In the genomic region with DNA sequence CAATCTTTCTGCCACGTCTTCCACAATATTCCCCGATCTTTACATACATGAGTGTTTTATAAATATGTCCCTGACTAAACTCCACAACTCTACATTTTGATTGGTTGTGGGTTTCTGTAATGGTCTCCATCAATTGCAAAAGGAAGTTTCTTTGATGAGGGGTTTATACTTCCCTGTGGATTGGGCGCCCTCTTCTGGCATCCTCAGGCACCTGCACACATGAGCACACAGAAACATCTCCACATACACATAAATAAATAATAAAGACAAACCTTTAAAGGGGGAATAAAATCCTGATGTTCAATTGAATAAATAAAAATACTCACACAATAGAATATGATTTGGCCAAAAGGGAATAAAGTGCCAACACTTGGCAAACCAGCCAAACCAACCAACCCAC, we compare ENCODE assay signal across 11 mouse cellular contexts.
DNase-seq lines count a peak whose midpoint lies in the region; ATAC-seq and TF ChIP-seq lines count a peak whose summit lies in the region.
"Had no signal": no experiment of that assay in that cellular context is flagged by ENCODE, and none has a peak within 500 bp of the region (broad histone marks: within the 10 kb centered on the region; RNA-seq: fewer than 3 reads in every experiment).

No protein-coding gene starts in this region.

- no peaks in the 10 kb centered on the region for H3K27me3 ChIP-seq in heart, adult 2 months (ENCODE audit: control insufficient read depth, insufficient read depth, low read length)
- H3K27me3 ChIP-seq in heart, embryonic 12.5 days (replicated peaks): no peaks in the 10 kb centered on the region
- no peaks in the 10 kb centered on the region for H3K27me3 ChIP-seq in midbrain, embryonic 14.5 days (ENCODE audit: control insufficient read depth, insufficient read depth, low read length)
- H3K27me3 ChIP-seq in midbrain, embryonic 16.5 days (ENCODE audit: control insufficient read depth, insufficient read depth, low read depth, low read length): no peaks in the 10 kb centered on the region
- H3K27me3 ChIP-seq in MEL (ENCODE audit: control insufficient read depth in 1 of 2, insufficient read depth in 2 of 2, low read length in 2 of 2): no peaks in the 10 kb centered on the region
- H3K27me3 ChIP-seq: lung, embryonic 15.5 days had no signal

- 89% methylated on average over 3 of the region's 3 CpGs for WGBS in heart, adult 2 months
- 75% methylated on average over 3 of the region's 3 CpGs for WGBS in heart, embryonic 12.5 days
- 73% methylated on average over 3 of the region's 3 CpGs for WGBS in midbrain, embryonic 14.5 days
- 78% methylated on average over 3 of the region's 3 CpGs for WGBS in midbrain, embryonic 16.5 days

- 0 out of 2 replicates have a peak, but pooled peaks cover 3% of the 10 kb centered on the region for H3K4me1 ChIP-seq in heart, adult 2 months (ENCODE audit: control insufficient read depth, insufficient read depth, low read length)
- H3K4me1 ChIP-seq in heart, embryonic 12.5 days (replicated peaks): 0 out of 2 replicates have a peak, but pooled peaks cover 11% of the 10 kb centered on the region
- H3K4me1 ChIP-seq in midbrain, embryonic 14.5 days (ENCODE audit: control insufficient read depth, insufficient read depth, low read length): no peaks in the 10 kb centered on the region
- no peaks in the 10 kb centered on the region for H3K4me1 ChIP-seq in midbrain, embryonic 16.5 days (ENCODE audit: control insufficient read depth, insufficient read depth, low read length)
- no peaks in the 10 kb centered on the region for H3K4me1 ChIP-seq in MEL (ENCODE audit: control insufficient read depth in 1 of 2, insufficient read depth in 2 of 2, low read length in 2 of 2)

- ATAC-seq in heart, embryonic 12.5 days (ENCODE audit: insufficient number of reproducible peaks, low FRiP score): no peak
- ATAC-seq in midbrain, embryonic 14.5 days (ENCODE audit: low FRiP score, low TSS enrichment): no peak
- ATAC-seq in midbrain, embryonic 16.5 days: no peak
- ATAC-seq in megakaryocyte progenitor cell, adult 5-6 weeks (replicated peaks; ENCODE audit: poor library complexity): peak; percentile 57; the same call in 1 of the 2 replicates

- DNase-seq in heart, adult 2 months: no peak
- DNase-seq in midbrain, embryonic 14.5 days: peak; percentile 25
- no peak for DNase-seq in MEL (ENCODE audit: low read depth, low spot score)
- DNase-seq in heart, postnatal 25 days (ENCODE audit: low spot score): no peak
- DNase-seq in ovary, postnatal 10 days (ENCODE audit: low spot score): no peak
- DNase-seq: cerebellum, adult 9-10 months; thymus, adult 18-20 months had no signal

- TF ChIP-seq POLR2A in heart, adult 2 months (IDR thresholded peaks at IDR 0.05; ENCODE audit: insufficient read depth, low read depth, low read length): no peak
- no peak for TF ChIP-seq POLR2A in MEL (IDR thresholded peaks at IDR 0.05; ENCODE audit: control insufficient read depth in 1 of 2, insufficient read depth in 1 of 2, low read depth in 1 of 2, low read length in 2 of 2, poor library complexity in 1 of 2)

- no peaks in the 10 kb centered on the region for H3K9me3 ChIP-seq in heart, embryonic 12.5 days (replicated peaks)
- no peaks in the 10 kb centered on the region for H3K9me3 ChIP-seq in midbrain, embryonic 14.5 days (ENCODE audit: control insufficient read depth, low read length)
- H3K9me3 ChIP-seq in midbrain, embryonic 16.5 days (replicated peaks; ENCODE audit: control insufficient read depth, low read length, poor library complexity, severe bottlenecking): no peaks in the 10 kb centered on the region
- H3K9me3 ChIP-seq in MEL (replicated peaks; ENCODE audit: insufficient read depth, low read length): no peaks in the 10 kb centered on the region
- H3K9me3 ChIP-seq: lung, embryonic 15.5 days had no signal

- no peaks in the 10 kb centered on the region for H3K36me3 ChIP-seq in heart, adult 2 months (ENCODE audit: control insufficient read depth, insufficient read depth, low read length)
- no peaks in the 10 kb centered on the region for H3K36me3 ChIP-seq in heart, embryonic 12.5 days
- no peaks in the 10 kb centered on the region for H3K36me3 ChIP-seq in midbrain, embryonic 14.5 days (ENCODE audit: control insufficient read depth, insufficient read depth, low read length)
- no peaks in the 10 kb centered on the region for H3K36me3 ChIP-seq in midbrain, embryonic 16.5 days (ENCODE audit: control insufficient read depth, insufficient read depth, low read length)
- H3K36me3 ChIP-seq in MEL (ENCODE audit: control insufficient read depth in 1 of 2, insufficient read depth in 2 of 2, low read length in 2 of 2): no peaks in the 10 kb centered on the region
- H3K36me3 ChIP-seq: lung, embryonic 15.5 days had no signal

- no peak for TF ChIP-seq EP300 in heart, adult 2 months (IDR thresholded peaks at IDR 0.05; ENCODE audit: insufficient read depth, low read depth, low read length)
- no peak for TF ChIP-seq EP300 in MEL (IDR thresholded peaks at IDR 0.05; ENCODE audit: low read depth in 1 of 2, low read length in 2 of 2)

- peak; percentile 60 for TF ChIP-seq CTCF in heart, adult 2 months (IDR thresholded peaks at IDR 0.05)
- TF ChIP-seq CTCF in MEL (IDR thresholded peaks at IDR 0.05 in 2 of 3, conservative IDR thresholded peaks at IDR 0.05 in 1 of 3; ENCODE audit: control insufficient read depth in 1 of 3, insufficient read depth in 1 of 3, low read depth in 2 of 3, low read length in 3 of 3, poor library complexity in 1 of 3, severe bottlenecking in 1 of 3): peak in 1 of 3 experiments; percentile 6; a peak in 1 of 6 replicates

- TF ChIP-seq RAD21 in MEL (IDR thresholded peaks at IDR 0.05; ENCODE audit: low read depth, low read length): peak; percentile 8; the same call in 1 of the 2 replicates

- intact Hi-C loops in heart, adult 2 months (cut with DNase I): no loop called here
- intact Hi-C loops in heart, postnatal 25 days (cut with DNase I): no loop called here

- no peak overlapping the region for H3K4me2 ChIP-seq in heart, embryonic 12.5 days
- no peak overlapping the region for H3K4me2 ChIP-seq in midbrain, embryonic 14.5 days (ENCODE audit: low read length)
- no peak overlapping the region for H3K4me2 ChIP-seq in midbrain, embryonic 16.5 days (ENCODE audit: low read length)
- H3K4me2 ChIP-seq: lung, embryonic 15.5 days had no signal

- no peak overlapping the region for H3K9ac ChIP-seq in heart, adult 2 months (ENCODE audit: low read depth, low read length)
- no peak overlapping the region for H3K9ac ChIP-seq in heart, embryonic 12.5 days
- H3K9ac ChIP-seq in midbrain, embryonic 14.5 days (replicated peaks; ENCODE audit: low read length): no peak overlapping the region
- H3K9ac ChIP-seq in midbrain, embryonic 16.5 days (ENCODE audit: low read depth, low read length): no peak overlapping the region
- H3K9ac ChIP-seq in MEL (ENCODE audit: control insufficient read depth, low read depth, low read length, poor library complexity, severe bottlenecking): no peak overlapping the region
- H3K9ac ChIP-seq: lung, embryonic 15.5 days had no signal

- H3K4me3 ChIP-seq in heart, adult 2 months: no peak overlapping the region
- H3K4me3 ChIP-seq in heart, embryonic 12.5 days: no peak overlapping the region
- H3K4me3 ChIP-seq in midbrain, embryonic 14.5 days (replicated peaks; ENCODE audit: low read depth, low read length): no peak overlapping the region
- no peak overlapping the region for H3K4me3 ChIP-seq in midbrain, embryonic 16.5 days (ENCODE audit: low read depth, low read length)
- H3K4me3 ChIP-seq in MEL (ENCODE audit: control insufficient read depth in 1 of 2, insufficient read depth in 1 of 2, low read depth in 2 of 2, low read length in 2 of 2): no peak overlapping the region
- H3K4me3 ChIP-seq: lung, embryonic 15.5 days had no signal

- H3K79me2 ChIP-seq in heart, adult 2 months (replicated peaks; ENCODE audit: control insufficient read depth, insufficient read depth, low read length): no peaks in the 10 kb centered on the region
- no peaks in the 10 kb centered on the region for H3K79me2 ChIP-seq in MEL (ENCODE audit: control insufficient read depth, insufficient read depth, low read length, poor library complexity)

- no peak overlapping the region for H3K27ac ChIP-seq in heart, adult 2 months
- H3K27ac ChIP-seq in heart, embryonic 12.5 days (ENCODE audit: poor library complexity, severe bottlenecking): no peak overlapping the region
- H3K27ac ChIP-seq in midbrain, embryonic 14.5 days (replicated peaks; ENCODE audit: low read depth, low read length): no peak overlapping the region
- no peak overlapping the region for H3K27ac ChIP-seq in midbrain, embryonic 16.5 days (ENCODE audit: low read length)
- H3K27ac ChIP-seq in MEL (ENCODE audit: control insufficient read depth, low read depth, low read length): no peak overlapping the region

TF ChIP-seq in MEL, 35 proteins besides CTCF, POLR2A, EP300 and RAD21:
- no peak for TF ChIP-seq CHD1 (IDR thresholded peaks at IDR 0.05; ENCODE audit: low read depth, low read length)
- no peak for TF ChIP-seq TBP (IDR thresholded peaks at IDR 0.05; ENCODE audit: low read depth, low read length)
- TF ChIP-seq MYC (IDR thresholded peaks at IDR 0.05; ENCODE audit: low read depth, low read length): no peak
- no peak for TF ChIP-seq MEF2A (IDR thresholded peaks at IDR 0.05; ENCODE audit: extremely low read depth, insufficient replicate concordance, low read depth, low read length, poor library complexity, severe bottlenecking)
- TF ChIP-seq SIN3A (IDR thresholded peaks at IDR 0.05; ENCODE audit: low read length): no peak
- TF ChIP-seq UBTF (IDR thresholded peaks at IDR 0.05; ENCODE audit: borderline replicate concordance, insufficient read depth, low read depth, low read length): no peak
- TF ChIP-seq RCOR1 (IDR thresholded peaks at IDR 0.05; ENCODE audit: low read depth, low read length): no peak
- no peak for TF ChIP-seq POLR2AphosphoS5 (IDR thresholded peaks at IDR 0.05; ENCODE audit: borderline replicate concordance, low read depth, low read length)
- no peak for TF ChIP-seq GABPA (IDR thresholded peaks at IDR 0.05; ENCODE audit: low read depth, low read length)
- no peak for TF ChIP-seq ETS1 (IDR thresholded peaks at IDR 0.05; ENCODE audit: low read depth, low read length)
- no peak for TF ChIP-seq MAFK (IDR thresholded peaks at IDR 0.05; ENCODE audit: borderline replicate concordance, low read depth, low read length)
TF ChIP-seq in MEL: peak in this region for 0.
